Comparison of ENCODE assay signal across 14 mouse cellular contexts in genomic region chr3:121483266-121484161, GRCm38 (mm10). TPM values are rescaled to one million over a fixed set of nuclear protein-coding genes. Genes with fewer than 3 reads are reported as not detected.
A peak's percentile ranks its signal among the peaks of the same experiment; 100 is the strongest.
DNase-seq lines count a peak whose midpoint lies in the region; ATAC-seq and TF ChIP-seq lines count a peak whose summit lies in the region.
"Had no signal": no experiment of that assay in that cellular context is flagged by ENCODE, and none has a peak within 500 bp of the region (broad histone marks: within the 10 kb centered on the region; RNA-seq: fewer than 3 reads in every experiment).

No protein-coding gene starts in this region.

- no peaks in the 10 kb centered on the region for H3K27me3 ChIP-seq in lung, embryonic 14.5 days (ENCODE audit: insufficient read depth, low read length)
- H3K27me3 ChIP-seq in hindbrain, embryonic 10.5 days (ENCODE audit: insufficient read depth, poor library complexity, severe bottlenecking): peaks cover 12% of the 10 kb centered on the region; the same call in 1 of the 2 replicates
- H3K27me3 ChIP-seq in midbrain, embryonic 15.5 days (replicated peaks): no peaks in the 10 kb centered on the region

- peak; percentile 39; the same call in 1 of the 2 replicates for ATAC-seq in lung, embryonic 14.5 days (ENCODE audit: insufficient read depth)
- peak; percentile 13; the same call in 1 of the 2 replicates for ATAC-seq in midbrain, embryonic 15.5 days (replicated peaks)
- ATAC-seq: inflammation-experienced regulatory T-cells, adult 6 months; liver, postnatal 0 days had no signal

- H3K4me2 ChIP-seq in lung, embryonic 14.5 days: no peak overlapping the region
- peak overlapping the region; percentile 26 for H3K4me2 ChIP-seq in midbrain, embryonic 15.5 days

- intact Hi-C loops in gastrocnemius, adult 2 months (cut with DNase I): no loop called here

- no peaks in the 10 kb centered on the region for H3K36me3 ChIP-seq in lung, embryonic 14.5 days (ENCODE audit: insufficient read depth)
- no peaks in the 10 kb centered on the region for H3K36me3 ChIP-seq in hindbrain, embryonic 10.5 days
- no peaks in the 10 kb centered on the region for H3K36me3 ChIP-seq in midbrain, embryonic 15.5 days (replicated peaks)

- no peak overlapping the region for H3K4me3 ChIP-seq in lung, embryonic 14.5 days (ENCODE audit: low read depth, low read length)
- H3K4me3 ChIP-seq in hindbrain, embryonic 10.5 days: no peak overlapping the region
- no peak overlapping the region for H3K4me3 ChIP-seq in midbrain, embryonic 15.5 days
- H3K4me3 ChIP-seq in gastrocnemius, adult 2 months: no peak overlapping the region

- no peaks in the 10 kb centered on the region for H3K9me3 ChIP-seq in lung, embryonic 14.5 days (ENCODE audit: low read depth, low read length)
- H3K9me3 ChIP-seq in hindbrain, embryonic 10.5 days: no peaks in the 10 kb centered on the region
- H3K9me3 ChIP-seq in midbrain, embryonic 15.5 days: no peaks in the 10 kb centered on the region

- H3K9ac ChIP-seq in lung, embryonic 14.5 days: no peak overlapping the region; the same call in 1 of the 2 replicates
- H3K9ac ChIP-seq in midbrain, embryonic 15.5 days: no peak overlapping the region
- H3K9ac ChIP-seq: liver, postnatal 0 days had no signal

- peak; percentile 65 for DNase-seq in adrenal gland, adult 2 months
- DNase-seq in adrenal gland, postnatal 14 days: no peak
- DNase-seq in lung, embryonic 14.5 days: no peak
- DNase-seq in lung, postnatal 4 days: no peak
- no peak for DNase-seq in hindbrain, embryonic 10.5 days (ENCODE audit: low spot score)
- DNase-seq in ovary, postnatal 36 days (ENCODE audit: low spot score): no peak
- no peak for DNase-seq in gastrocnemius, adult 2 months
- DNase-seq: adrenal gland, postnatal 10 days; cerebellum, adult 8-10 months; layer of hippocampus, adult 9-11 months; liver, postnatal 0 days had no signal

- H3K27ac ChIP-seq in lung, embryonic 14.5 days (ENCODE audit: low read depth): no peak overlapping the region
- H3K27ac ChIP-seq in hindbrain, embryonic 10.5 days: peak overlapping the region; percentile 78
- no peak overlapping the region for H3K27ac ChIP-seq in midbrain, embryonic 15.5 days
- no peak overlapping the region for H3K27ac ChIP-seq in gastrocnemius, adult 2 months

- no peaks in the 10 kb centered on the region; the same call in 1 of the 2 replicates for H3K4me1 ChIP-seq in lung, embryonic 14.5 days (ENCODE audit: insufficient read depth)
- H3K4me1 ChIP-seq in hindbrain, embryonic 10.5 days (replicated peaks): peaks cover 46% of the 10 kb centered on the region
- H3K4me1 ChIP-seq in midbrain, embryonic 15.5 days: peaks cover 34% of the 10 kb centered on the region

- TF ChIP-seq CTCF in lung, embryonic 14.5 days (IDR thresholded peaks at IDR 0.05; ENCODE audit: low read depth): no peak
- TF ChIP-seq CTCF in gastrocnemius, adult 2 months (IDR thresholded peaks at IDR 0.05): no peak

- whole genome bisulfite sequencing in lung, embryonic 14.5 days: 33% methylated on average over 25 of the region's 25 CpGs
- WGBS in hindbrain, embryonic 10.5 days: 62% methylated on average over 25 of the region's 25 CpGs
- WGBS in midbrain, embryonic 15.5 days: 39% methylated on average over 25 of the region's 25 CpGs

RNA-seq across cellular contexts. Expression of gene Slc44a3, which starts 48.7 kb away (rescaled TPM):
- total RNA-seq in adrenal gland, adult 2 months (2021): 10 to 100 TPM; 17.4 to 27.9 TPM
- 6.1 and 8.9 TPM in 2 replicates for polyA plus RNA-seq in adrenal gland, adult 2 months (2012; rRNA removed)
- 14.6 TPM in 2 replicates for total RNA-seq in adrenal gland, postnatal 14 days (2021)
- 12.0 and 12.2 TPM in 2 replicates for polyA plus RNA-seq in lung, embryonic 14.5 days (2014; fragmentation: Nextera tagmentation; extraction: Ambion mirVana)
- 0.33 and 0.98 TPM in 2 replicates for polyA plus RNA-seq in hindbrain, embryonic 10.5 days (2016; fragmentation: Nextera tagmentation; extraction: Ambion mirVana)
- 1.1 and 1.2 TPM in 2 replicates for polyA plus RNA-seq in midbrain, embryonic 15.5 days (2015; fragmentation: Nextera tagmentation; extraction: Ambion mirVana)
- not detected for total RNA-seq in gastrocnemius, adult 2 months (2021)
- polyA plus RNA-seq: inflammation-experienced regulatory T-cells, adult 6 months had no signal

RNA-seq across cellular contexts. Expression of gene Cnn3, which starts 57.2 kb away (rescaled TPM):
- total RNA-seq in adrenal gland, adult 2 months (2021): 100 to 1,000 TPM; 282 to 367 TPM
- 182 and 197 TPM in 2 replicates for polyA plus RNA-seq in adrenal gland, adult 2 months (2012; rRNA removed)
- total RNA-seq in adrenal gland, postnatal 14 days (2021): 267 and 270 TPM in 2 replicates
- polyA plus RNA-seq in lung, embryonic 14.5 days (2014; fragmentation: Nextera tagmentation; extraction: Ambion mirVana): 671 and 678 TPM in 2 replicates
- polyA plus RNA-seq in hindbrain, embryonic 10.5 days (2016; fragmentation: Nextera tagmentation; extraction: Ambion mirVana): 918 and 954 TPM in 2 replicates
- 369 and 402 TPM in 2 replicates for polyA plus RNA-seq in midbrain, embryonic 15.5 days (2015; fragmentation: Nextera tagmentation; extraction: Ambion mirVana)
- total RNA-seq in gastrocnemius, adult 2 months (2021): 10 to 100 TPM; 16.5 to 28.2 TPM
- total RNA-seq: MEL had no signal
